Mouse (Mus musculus) ZHBTc4 (cell line): ENCODE measurements at regions not wholly inside any gene's neighbourhood (a gene's known extent, or its start where the extent isn't known, plus 50 kb on each side); places are given as distances from the start of the nearest gene placed in this dataset.
A peak's percentile ranks its signal among the peaks of the same experiment; 100 is the strongest.

ENCODE experiments used
- DNase-seq: peaks from one replicate; pipeline ENCODE4 v3.0.0-alpha.2; 2011; ENCODE audit warnings: low read depth, low spot score

DNA sequence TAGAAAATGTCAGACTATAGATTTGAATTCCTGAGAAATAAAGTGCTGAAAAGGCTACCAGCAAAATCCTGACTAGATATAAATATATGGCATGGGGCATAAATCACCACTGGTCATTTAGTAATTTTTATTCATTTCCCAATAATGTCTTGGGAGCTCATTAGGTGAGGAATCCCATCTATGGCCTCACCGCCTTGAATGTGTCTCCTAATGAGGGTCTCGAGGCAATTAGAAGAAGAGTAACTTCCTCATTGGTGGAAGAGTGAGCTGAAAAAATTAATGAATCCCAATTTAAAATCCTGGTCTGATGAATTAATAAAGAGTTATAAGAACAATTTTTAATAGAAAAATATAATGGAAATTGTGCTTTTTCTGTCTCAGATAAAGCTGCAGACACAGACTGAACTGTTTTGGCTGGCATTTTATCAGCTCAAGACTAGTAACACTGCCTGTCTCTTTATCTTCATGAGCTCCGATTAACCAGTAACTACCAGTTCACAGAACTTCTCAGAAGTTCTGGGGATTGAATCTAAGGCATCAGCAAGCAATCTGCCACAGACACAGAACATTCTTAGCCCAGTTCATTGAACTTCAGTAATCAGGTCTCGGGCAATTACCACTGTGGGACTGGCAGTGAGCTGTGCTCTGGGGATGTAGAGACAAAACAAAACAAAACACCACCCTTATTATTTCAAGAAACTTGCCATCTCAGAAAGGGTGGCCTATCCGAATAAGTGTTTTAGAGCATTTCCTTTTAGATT is 170.7 kb downstream of the Plpp3 start:
- DNase-seq = no peak

- DNase-seq = no peak
Observed at GRCm38 (mm10) chr4:105328776-105329175, 171.6 kb downstream of the Plpp3 start.

DNA sequence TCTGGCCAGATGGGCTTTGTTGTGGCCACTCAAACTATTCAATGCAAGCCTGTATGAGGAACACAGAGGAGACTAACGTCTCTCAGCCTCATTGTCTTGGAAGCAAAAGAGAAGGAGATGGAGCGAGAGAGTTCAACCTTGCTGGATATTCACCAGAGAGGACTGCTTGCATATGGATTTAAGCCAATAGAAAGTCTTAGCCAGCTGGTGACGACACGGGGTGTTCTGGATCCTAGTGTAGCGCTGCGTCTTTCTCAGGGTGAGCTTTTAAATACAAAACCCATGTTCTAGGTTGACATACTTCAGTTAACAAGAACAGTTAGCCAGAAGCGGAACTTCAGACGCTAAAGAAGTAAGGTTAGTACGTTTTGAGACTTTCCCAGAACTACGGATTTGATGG is 174.9 kb downstream of the Plpp3 start:
- DNase-seq = no peak

DNA sequence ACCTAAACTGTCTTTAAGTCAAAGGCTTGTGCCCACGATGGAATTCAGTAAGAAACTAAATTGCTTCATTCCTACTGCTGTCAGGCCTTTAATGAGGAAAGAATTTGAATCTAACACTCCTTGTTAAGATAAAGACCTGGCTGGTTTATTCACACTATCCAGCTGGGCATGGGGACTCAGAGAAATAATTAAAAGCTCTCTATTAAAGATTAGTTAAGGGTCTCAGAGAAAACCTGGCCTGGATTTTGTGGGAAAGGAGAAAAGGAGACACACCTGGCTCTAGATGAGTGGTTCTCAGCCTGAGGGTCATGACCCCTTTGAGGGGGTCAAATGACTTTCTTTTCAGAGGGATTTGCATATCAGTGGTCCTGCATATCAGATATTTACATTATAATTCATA is 178.7 kb downstream of the Plpp3 start:
- DNase-seq = no peak

GRCm38 (mm10) chr4:105336557-105336956 is 179.4 kb downstream of the Plpp3 start:
- DNase-seq = no peak

- DNase-seq = no peak
Observed at GRCm38 (mm10) chr4:105338131-105338530, 181.0 kb downstream of the Plpp3 start.

GRCm38 (mm10) chr4:105338861-105339260 is 181.7 kb downstream of the Plpp3 start:
- DNase-seq = peak; percentile 35

DNA sequence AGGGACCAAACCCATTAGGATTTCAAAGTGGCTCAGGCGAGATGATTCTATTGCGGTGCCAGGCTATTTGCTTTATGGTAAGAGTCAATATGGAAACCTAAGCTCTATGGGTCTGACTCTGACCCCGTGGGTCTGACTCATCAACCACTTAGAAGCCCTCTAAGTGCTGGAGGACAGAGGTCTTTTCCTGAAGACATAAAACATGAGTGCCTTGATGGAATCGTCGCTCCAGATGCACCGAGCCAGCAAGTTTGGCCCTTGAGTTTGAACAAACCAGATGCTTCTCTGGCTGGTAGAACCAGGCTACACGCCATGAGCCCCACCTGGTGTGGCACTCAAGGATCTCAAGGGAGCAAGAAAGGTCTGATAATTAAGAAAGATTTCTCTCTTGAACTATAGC is 184.1 kb downstream of the Plpp3 start:
- no peak for DNase-seq

GRCm38 (mm10) chr4:105346846-105347245 is 189.7 kb downstream of the Plpp3 start:
- no peak for DNase-seq

DNA sequence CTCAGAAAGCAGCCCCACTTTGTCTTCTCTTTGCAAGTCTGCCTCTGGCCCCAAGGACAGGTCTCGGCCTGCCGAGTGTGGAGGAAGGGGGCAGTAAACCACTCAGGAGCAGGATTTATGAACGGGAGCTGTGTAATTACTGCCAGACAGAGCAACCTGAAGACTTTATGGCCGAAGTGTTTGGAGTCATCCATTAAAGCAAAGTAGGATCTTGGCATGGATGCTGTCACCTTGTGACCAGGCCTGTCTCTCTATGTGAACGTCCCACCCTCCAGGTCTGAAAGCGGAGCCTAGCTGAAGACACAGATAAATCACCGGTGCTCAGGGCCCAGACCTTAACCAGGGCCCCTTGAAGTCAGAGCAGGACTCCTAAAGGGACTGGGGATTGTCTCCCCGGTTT is 190.8 kb downstream of the Plpp3 start:
- DNase-seq = no peak

GRCm38 (mm10) chr4:105349316-105350207 is 192.4 kb downstream of the Plpp3 start:
- no peak for DNase-seq

DNA sequence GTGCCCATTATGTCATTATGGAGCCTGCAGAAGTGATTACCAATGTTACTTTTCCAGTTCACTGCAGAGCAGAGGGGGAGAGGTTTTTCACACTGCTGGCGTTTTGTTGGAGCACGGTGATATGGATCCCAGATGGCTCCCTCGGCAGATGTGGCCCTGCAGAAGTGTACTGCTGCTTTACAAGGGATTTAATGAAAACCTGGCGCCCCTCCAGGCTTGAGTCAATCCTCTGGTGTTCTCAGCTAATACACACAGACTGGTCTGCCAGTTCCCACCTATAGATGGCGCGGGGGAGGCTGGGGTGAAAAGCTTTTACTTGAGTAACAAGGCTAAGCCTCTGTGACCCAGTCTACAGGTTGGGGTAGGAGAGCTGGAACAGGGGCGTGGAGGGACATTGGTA is 195.2 kb downstream of the Plpp3 start:
- peak; percentile 34 for DNase-seq

GRCm38 (mm10) chr4:105352953-105353352 is 195.8 kb downstream of the Plpp3 start:
- DNase-seq = no peak

DNA sequence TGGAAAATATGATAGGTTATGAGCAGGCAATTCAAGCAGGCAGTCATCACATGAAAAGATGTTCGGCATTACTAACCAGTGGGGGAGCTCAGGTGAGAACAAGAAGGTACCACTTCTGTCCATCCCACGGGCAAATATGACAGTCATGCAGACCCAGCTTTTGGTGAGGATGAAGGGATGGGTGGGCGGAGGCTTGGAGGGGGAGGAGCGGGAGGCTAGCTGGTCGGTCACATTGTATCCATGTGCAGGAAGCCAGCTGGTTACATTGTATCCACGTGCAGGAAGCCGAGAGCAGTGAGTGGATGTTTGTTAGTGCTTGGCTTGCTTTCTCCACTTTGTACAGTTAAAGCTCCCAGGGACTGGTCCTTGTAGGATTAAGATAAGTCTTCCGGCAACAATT is 196.9 kb downstream of the Plpp3 start:
- DNase-seq = no peak

- no peak for DNase-seq
Observed at GRCm38 (mm10) chr4:105356616-105357015, 199.5 kb downstream of the Plpp3 start.

DNA sequence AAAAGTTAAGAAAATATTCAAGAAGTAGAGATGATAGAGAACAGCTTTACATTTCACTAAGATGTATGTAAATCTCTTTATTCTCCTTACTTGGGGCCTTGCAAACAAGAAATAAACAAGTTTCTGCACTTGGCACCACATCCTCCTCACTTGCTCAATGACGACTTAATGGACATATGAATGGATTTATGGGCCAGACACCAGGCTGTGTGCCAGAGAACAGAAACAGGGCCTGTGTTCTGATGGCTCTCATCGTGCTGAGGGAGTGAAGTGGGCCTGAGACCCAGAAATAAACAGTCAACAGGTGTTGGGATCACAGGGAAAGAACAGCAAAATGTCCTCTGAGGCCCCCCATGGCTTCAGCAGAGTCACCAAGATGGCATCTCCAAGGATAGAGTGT is 201.6 kb downstream of the Plpp3 start:
- DNase-seq = no peak

DNA sequence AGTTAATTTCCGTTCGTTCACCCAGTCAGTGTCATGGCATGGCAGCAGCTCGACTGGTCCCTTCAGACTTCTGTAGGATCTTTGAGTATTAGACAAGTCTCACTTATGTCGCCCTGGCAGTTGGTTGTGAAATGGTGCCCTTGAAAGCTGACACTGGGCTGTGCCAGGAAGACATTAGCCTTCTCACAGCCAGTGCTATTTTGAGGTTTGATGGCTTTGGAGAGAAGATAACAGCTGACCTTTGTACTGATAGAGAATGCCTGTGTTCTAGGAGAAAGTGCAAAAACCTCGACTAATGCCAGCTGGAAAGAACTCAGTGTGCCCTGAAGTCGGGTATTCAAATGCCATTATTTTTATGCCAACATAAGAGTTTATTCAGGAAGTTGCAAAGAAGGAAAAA is 207.3 kb downstream of the Plpp3 start:
- no peak for DNase-seq

DNA sequence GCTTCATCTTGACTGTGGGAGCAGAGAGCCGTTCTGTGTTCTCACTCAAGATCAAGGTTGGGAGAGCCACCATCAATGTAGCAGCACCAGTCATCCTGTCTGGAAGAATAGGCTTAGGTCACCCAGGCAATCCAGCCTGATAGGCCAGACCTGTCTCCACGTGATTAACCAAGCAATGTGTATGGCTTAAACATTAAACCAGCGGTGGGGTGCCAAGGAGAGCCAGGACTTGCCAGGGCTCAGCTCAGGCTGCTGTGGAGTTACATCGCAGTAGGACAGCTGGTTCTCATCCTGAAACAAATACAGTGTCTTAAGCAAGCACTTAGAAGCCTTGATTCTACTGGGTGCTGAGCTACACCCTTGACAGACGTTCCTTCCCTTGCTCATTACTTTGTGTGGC is 207.9 kb downstream of the Plpp3 start:
- DNase-seq = no peak

DNA sequence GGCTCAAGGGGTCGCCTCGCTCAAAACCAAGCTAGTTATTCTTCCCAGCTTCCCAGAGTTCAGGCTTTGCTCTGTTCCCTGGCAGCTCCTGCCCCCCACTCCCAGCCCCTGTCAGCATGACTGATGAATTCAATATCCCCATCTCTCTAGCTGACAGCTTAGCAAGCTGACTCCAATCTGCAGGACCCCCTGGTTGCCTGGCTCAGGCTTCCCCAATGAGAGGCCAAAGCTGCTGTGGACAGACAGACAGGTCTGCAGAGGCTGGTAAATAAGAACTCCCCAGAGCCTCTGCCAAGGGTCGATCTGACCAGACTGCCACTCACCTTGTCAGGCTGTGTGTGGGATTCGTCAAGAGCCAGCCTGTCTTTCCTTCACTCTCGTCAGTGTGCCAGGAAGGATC is 219.4 kb downstream of the Plpp3 start:
- DNase-seq = no peak

- DNase-seq = no peak
Observed at GRCm38 (mm10) chr4:105377469-105378187, 220.5 kb downstream of the Plpp3 start.

- no peak for DNase-seq
Observed at GRCm38 (mm10) chr4:105384826-105385225, 227.7 kb downstream of the Plpp3 start.

GRCm38 (mm10) chr4:105385481-105385880 is 228.3 kb downstream of the Plpp3 start:
- no peak for DNase-seq
